Mouse (Mus musculus): ENCODE results near the gene Coa5.

Gene Coa5

DNA sequence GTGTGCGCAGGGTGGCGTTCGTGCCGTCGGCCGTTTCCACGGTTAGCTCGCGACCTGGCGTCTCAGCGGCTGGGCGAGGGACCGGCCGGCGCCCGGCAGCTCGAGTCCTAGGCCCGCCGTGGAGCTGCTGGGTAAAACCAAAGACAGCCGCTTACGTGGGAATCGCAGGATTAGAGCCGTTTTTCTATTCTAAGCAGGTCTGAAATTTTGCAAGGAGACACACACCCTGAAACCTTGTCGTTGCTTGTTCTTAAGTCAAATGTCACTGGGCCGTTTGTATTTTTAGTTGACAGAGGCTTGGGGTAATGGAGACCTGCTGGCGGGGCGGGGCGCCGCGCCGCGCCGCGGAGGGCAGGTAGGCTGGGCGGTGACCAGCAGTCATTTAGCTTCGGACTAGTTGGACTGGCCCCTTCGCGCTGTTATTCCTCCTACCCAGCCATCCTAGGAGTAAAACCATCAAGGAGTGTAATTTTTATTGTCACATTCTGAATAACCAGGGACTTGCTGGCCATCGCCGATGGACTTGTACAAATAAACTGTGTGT is 466 bp upstream of the Coa5 start:
- peak; percentile 20 for DNase-seq (ENCODE audit: low spot score)

DNA sequence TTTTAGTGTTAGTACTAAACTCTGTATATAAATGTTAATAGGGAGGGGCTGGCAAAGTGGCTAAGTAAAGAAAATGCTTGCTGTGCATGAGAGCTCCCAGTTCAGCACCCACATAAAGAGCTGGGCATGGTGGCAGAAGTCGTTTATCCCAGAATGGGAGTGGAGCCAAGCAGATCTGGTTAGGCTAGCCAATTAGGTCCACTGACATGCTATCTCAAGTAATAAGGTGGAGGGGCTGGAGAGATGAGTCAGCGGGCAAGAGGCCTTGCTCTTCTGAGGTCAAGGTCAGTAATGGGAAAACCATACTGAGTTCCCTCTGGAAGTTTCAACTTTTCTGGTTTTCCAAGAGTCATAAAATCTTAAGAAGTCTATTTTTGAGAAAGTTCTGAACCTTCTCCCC is 992 bp downstream of the Coa5 start:
- DNase-seq (ENCODE audit: low spot score): no peak

- no peak for DNase-seq (ENCODE audit: low spot score)
These were observed 2.6 kb downstream of the Coa5 start for GRCm38 (mm10) chr1:37427144-37427875.

DNA sequence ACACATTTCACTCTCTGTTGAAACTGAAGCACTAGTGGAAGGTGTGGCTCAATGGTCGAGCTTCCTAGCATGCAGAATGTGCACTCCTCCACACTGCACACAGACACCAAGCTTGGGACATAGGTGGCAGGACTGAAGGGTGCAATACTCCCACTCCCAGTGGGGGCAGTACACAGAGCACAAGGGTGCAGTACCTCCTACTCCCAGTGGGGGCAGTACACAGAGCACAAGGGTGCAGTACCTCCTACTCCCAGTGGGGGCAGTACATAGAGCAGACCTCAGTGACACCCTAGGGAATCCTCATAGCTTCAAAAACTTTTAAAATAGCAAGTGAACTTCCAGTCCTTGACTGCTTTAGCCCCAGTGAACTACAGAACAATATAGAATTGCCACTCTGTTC is 10.5 kb downstream of the Coa5 start:
- peak; percentile 24 for DNase-seq (ENCODE audit: low spot score)

DNA sequence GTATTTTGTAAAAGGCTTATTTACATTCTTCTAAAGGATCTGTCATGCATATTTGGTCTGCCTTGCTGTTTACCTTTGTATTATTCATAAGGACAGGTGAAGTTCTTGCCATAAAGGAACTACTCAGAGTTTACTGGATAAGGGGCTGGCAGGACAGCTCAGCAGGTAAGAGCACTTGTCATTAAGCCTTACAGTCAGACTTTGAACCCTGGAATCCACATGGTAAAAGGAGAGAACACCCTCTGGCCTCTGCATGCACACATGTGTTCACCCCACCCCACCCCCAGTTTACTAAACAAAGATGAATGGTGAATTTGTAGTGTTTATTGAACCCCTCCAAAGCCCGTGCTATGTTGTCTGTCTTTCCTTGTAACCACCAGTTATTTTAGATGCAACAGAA is 14.5 kb downstream of the Coa5 start:
- DNase-seq (ENCODE audit: low spot score): no peak

- DNase-seq (ENCODE audit: low spot score): no peak
These were observed 20.3 kb downstream of the Coa5 start for GRCm38 (mm10) chr1:37409647-37410046.

GRCm38 (mm10) chr1:37408678-37409077 is 21.2 kb downstream of the Coa5 start:
- no peak for DNase-seq (ENCODE audit: low spot score)

DNA sequence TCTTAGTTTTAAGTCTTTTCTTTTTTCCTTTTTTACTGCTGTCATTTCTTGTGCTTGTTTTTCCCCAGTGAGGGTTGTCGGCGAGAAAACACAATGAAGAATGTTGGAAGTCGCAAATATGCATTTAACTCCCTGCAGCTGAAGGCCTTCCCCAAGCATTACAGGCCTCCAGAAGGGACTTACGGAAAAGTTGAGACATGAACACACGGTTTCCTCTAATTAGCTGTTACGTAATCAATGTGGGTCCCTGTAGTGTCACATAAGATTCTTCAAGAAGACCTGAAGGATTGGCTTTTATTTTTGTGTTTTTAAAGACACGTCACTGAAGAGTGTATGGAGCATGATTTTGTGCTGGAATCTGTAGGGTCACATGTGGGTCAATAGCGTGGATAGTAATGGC is 21.8 kb downstream of the Coa5 start:
- no peak for DNase-seq (ENCODE audit: low spot score)

DNA sequence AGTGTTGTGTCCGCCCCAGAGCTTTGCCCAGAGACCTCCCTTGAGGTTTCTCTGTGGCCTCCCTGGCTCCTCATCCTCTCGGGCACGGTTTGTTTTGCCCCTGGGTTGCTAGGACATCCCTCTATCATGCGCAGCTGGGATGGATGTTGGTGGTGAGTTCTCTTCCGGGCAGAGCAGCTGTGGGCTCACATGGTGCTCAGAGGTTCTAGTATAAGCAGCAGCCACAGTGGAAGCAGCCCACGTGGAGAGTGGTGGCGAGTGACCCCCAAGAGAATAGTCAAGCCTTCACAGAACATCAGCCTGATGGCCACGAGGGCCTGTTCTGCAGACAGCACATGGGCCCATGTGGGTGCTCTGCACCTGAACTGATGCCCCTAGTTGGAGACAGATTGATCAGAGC is 22.7 kb downstream of the Coa5 start:
- no peak for DNase-seq (ENCODE audit: low spot score)

DNA sequence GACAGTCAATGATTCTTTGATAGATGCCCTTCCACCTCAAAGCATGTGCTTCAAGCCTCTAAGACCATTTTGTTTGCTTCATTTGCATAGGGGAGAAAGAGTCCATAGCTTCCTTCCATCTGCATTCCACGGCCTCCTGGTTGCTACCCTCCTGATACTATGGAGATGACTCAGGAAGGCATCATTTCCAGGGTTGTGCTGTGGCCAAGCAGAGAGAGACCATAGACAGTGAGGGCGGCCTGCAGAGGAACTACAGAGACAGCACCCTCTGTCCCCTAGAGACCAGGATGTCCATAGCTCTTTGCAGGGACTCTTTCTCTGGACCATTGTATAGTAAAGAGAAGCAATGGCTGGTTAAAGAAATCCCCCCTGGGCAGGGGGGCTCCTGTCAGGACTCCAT is 24.8 kb downstream of the Coa5 start:
- no peak for DNase-seq (ENCODE audit: low spot score)

DNA sequence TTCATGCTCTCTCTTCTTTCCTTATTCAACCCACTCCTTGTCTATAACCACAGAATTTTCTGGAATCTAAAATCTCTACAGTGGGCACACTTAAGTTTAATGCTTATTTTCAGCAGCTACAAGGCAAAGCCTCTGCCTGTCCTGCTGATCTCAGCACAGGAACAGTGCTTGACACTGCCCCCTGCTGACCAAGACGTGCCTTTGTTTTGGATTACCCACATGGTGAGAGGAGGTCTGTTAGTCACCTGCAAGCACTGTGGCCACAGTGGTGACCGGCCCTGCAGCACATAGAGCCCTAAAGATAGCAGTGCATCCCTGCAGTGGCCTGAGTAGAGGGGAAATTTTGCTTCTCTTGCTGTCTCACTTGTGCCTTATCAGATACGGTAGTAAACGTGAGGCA is 28.2 kb downstream of the Coa5 start:
- DNase-seq (ENCODE audit: low spot score): peak; percentile 55

DNA sequence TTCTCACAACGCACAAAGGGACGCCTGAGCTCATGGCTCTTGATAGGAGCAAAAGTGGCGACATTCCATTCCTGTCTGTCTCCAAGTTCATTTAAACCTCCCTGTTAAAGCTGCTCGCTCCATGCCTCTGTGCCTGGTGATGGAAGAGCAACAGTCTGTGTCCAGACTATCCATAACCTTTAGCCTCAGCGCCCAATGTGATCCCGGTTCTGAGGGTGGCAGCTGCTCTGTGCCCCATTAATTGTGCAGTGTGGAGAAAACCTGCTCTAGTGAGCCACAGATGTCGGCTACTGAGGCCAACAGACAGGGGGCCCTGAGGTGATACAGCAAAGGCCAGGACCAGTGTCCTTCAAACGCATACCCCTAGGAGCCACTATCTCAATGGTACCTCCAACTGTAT is 30.2 kb downstream of the Coa5 start:
- no peak for DNase-seq (ENCODE audit: low spot score)

- no peak for DNase-seq (ENCODE audit: low spot score)
These were observed 30.9 kb downstream of the Coa5 start for GRCm38 (mm10) chr1:37398961-37399360.

GRCm38 (mm10) chr1:37396481-37396880 is 33.4 kb downstream of the Coa5 start:
- no peak for DNase-seq (ENCODE audit: low spot score)

- DNase-seq (ENCODE audit: low spot score): no peak
These were observed 36.7 kb downstream of the Coa5 start for GRCm38 (mm10) chr1:37393174-37393573.

- no peak for DNase-seq (ENCODE audit: low spot score)
These were observed 43.4 kb downstream of the Coa5 start for GRCm38 (mm10) chr1:37386448-37386971.

DNA sequence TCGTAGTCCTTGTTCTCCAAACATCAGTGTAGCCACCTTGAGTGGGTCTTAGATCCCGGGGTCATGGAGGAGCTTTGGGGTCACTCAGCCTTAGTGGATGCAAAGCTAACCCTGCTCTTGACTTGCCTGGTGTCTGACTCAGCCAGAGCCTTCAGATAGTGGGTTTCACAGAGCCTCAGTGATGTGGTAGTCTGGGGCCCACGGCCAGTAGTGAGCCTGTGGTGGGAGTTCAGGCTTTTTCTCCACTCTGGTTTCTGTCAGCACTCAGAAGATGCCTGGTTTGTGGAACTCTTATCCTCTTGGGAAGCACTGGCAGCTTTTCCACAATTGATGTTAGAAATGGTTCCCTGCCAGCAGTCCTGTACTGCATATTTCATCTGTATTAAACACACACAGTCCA is 45.6 kb downstream of the Coa5 start:
- no peak for DNase-seq (ENCODE audit: low spot score)

- no peak for DNase-seq (ENCODE audit: low spot score)
These were observed 49.0 kb downstream of the Coa5 start for GRCm38 (mm10) chr1:37380913-37381312.

DNA sequence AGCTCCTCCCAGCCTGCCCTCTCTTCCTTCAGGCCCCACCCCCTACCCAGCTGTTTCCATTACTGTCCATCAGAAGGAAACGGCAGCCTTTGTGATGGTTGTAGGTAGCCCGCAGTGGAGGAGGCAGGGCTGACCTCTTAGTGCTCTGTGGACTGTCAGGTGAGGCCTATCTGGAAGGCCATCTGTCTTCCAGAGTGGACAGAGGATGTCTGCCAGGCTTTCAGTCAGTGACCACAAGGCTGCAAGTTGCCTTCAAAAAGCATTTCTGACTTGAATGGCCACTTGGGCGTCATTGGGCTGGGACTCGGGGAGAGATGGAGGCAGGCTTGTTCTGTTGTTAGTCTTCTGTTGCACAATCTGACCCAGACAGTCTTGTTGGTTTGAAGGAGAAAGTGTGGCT is 50.4 kb downstream of the Coa5 start:
- DNase-seq (ENCODE audit: low spot score): no peak

GRCm38 (mm10) chr1:37378095-37378494 is 51.8 kb downstream of the Coa5 start:
- DNase-seq (ENCODE audit: low spot score): no peak

- no peak for DNase-seq (ENCODE audit: low spot score)
These were observed 53.2 kb downstream of the Coa5 start for GRCm38 (mm10) chr1:37376751-37377150.

GRCm38 (mm10) chr1:37376177-37376576 is 53.7 kb downstream of the Coa5 start:
- DNase-seq (ENCODE audit: low spot score): no peak

GRCm38 (mm10) chr1:37368768-37369385 is 61.0 kb downstream of the Coa5 start:
- DNase-seq (ENCODE audit: low spot score): no peak

- DNase-seq (ENCODE audit: low spot score): no peak
These were observed 61.8 kb downstream of the Coa5 start for GRCm38 (mm10) chr1:37368125-37368524.
